In the genomic region with DNA sequence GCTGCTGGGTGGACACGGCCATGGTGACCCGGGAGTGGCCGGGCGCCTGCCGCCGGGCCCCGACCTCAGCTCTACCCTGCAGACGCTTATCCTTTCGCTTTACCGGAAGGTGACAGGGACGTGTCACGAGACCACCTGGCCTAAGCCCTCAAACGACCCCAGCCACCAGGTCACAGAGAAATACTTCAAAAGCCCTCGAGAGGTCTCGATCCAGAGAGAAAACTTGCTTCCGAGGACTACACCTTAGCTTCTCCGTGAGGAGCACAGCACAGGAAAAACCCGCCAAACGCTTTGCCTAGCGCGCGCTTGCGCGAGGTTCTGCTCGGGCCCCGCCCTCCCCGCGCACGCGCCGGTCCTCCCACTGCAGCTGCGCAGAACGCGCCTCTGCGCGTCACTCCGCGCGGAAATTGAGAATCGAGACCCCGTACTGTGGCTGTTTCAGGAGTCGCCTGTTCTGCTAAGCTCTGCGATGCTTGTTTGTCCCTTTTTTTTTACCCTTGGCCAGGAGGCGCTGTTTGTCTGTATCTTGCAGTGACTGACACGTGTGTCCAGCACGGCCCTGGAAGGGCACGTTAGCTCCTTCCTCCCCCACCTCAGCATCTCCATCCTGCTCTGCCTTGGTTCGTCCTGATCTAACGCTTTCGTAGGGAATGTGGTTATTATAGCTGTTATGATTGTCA, we compare ENCODE assay signal across 8 mouse cellular contexts. TPM values are rescaled to one million over a fixed set of nuclear protein-coding genes. Genes with fewer than 3 reads are reported as not detected.
DNase-seq lines count a peak whose midpoint lies in the region; ATAC-seq and TF ChIP-seq lines count a peak whose summit lies in the region.

A gene (minus strand): TSS at position 320 of the 680 bp plus-strand sequence.

- peak; percentile 92 to 94 for DNase-seq in B cell, adult 2 months
- peak; percentile 92 for DNase-seq in brain, adult 2 months (ENCODE audit: low read depth, low spot score)
- peak; percentile 91 for DNase-seq in kidney, postnatal 0 days (ENCODE audit: low spot score)
- DNase-seq in liver, embryonic 11.5 days (ENCODE audit: low spot score), result peak; percentile 89
- DNase-seq in naive thymus-derived CD4-positive, alpha-beta T cell, adult 2 months (ENCODE audit: low read depth), result peak; percentile 92

- no peaks in the 10 kb centered on the region for H3K27me3 ChIP-seq in heart, embryonic 12.5 days (replicated peaks)
- H3K27me3 ChIP-seq in kidney, postnatal 0 days (ENCODE audit: insufficient read depth, low read length), result no peaks in the 10 kb centered on the region
- H3K27me3 ChIP-seq in liver, embryonic 11.5 days (replicated peaks; ENCODE audit: control insufficient read depth, insufficient read depth, low read length), result no peaks in the 10 kb centered on the region
- no peaks in the 10 kb centered on the region for H3K27me3 ChIP-seq in stomach, embryonic 14.5 days (ENCODE audit: control insufficient read depth, insufficient read depth, low read length)

- WGBS in heart, embryonic 12.5 days, result under 1% methylated on average over 50 of the region's 50 CpGs
- under 1% methylated on average over 50 of the region's 50 CpGs for WGBS in kidney, postnatal 0 days
- under 1% methylated on average over 50 of the region's 50 CpGs for WGBS in liver, embryonic 11.5 days
- under 1% methylated on average over 50 of the region's 50 CpGs for WGBS in stomach, embryonic 14.5 days

- H3K9ac ChIP-seq in heart, embryonic 12.5 days, result peak within 1 kb of the TSS; percentile 93
- H3K9ac ChIP-seq in kidney, postnatal 0 days (ENCODE audit: low read depth, low read length), result peak within 1 kb of the TSS; percentile 59
- peak within 1 kb of the TSS; percentile 94 for H3K9ac ChIP-seq in liver, embryonic 11.5 days (ENCODE audit: low read depth, low read length)
- H3K9ac ChIP-seq in stomach, embryonic 14.5 days (replicated peaks; ENCODE audit: low read depth, low read length), result peak within 1 kb of the TSS; percentile 66

- no peaks in the 10 kb centered on the region for H3K9me3 ChIP-seq in heart, embryonic 12.5 days (replicated peaks)
- no peaks in the 10 kb centered on the region for H3K9me3 ChIP-seq in kidney, postnatal 0 days (replicated peaks; ENCODE audit: low read length)
- H3K9me3 ChIP-seq in liver, embryonic 11.5 days (ENCODE audit: control insufficient read depth, low read length), result no peaks in the 10 kb centered on the region
- no peaks in the 10 kb centered on the region for H3K9me3 ChIP-seq in stomach, embryonic 14.5 days (ENCODE audit: control insufficient read depth, low read depth, low read length)

- peaks cover 32% of the 10 kb centered on the region for H3K4me1 ChIP-seq in heart, embryonic 12.5 days (replicated peaks)
- H3K4me1 ChIP-seq in kidney, postnatal 0 days (replicated peaks; ENCODE audit: insufficient read depth, low read length), result peaks cover 6% of the 10 kb centered on the region; the same call in 1 of the 2 replicates
- peaks cover 37% of the 10 kb centered on the region for H3K4me1 ChIP-seq in liver, embryonic 11.5 days (replicated peaks; ENCODE audit: control insufficient read depth, insufficient read depth, low read length)
- H3K4me1 ChIP-seq in stomach, embryonic 14.5 days (ENCODE audit: control insufficient read depth, insufficient read depth, low read length), result peaks cover 11% of the 10 kb centered on the region; the same call in 1 of the 2 replicates

- ATAC-seq in erythroblast, adult 5-6 weeks (replicated peaks; ENCODE audit: low FRiP score, poor library complexity, severe bottlenecking), result peak; percentile 76
- ATAC-seq in heart, embryonic 12.5 days (ENCODE audit: insufficient number of reproducible peaks, low FRiP score), result peak; percentile 88
- ATAC-seq in kidney, postnatal 0 days (replicated peaks; ENCODE audit: low FRiP score, low read depth), result peak; percentile 71
- ATAC-seq in liver, embryonic 11.5 days (replicated peaks; ENCODE audit: low FRiP score), result peak; percentile 72
- peak; percentile 85 for ATAC-seq in stomach, embryonic 14.5 days (ENCODE audit: insufficient number of reproducible peaks, insufficient read depth, low FRiP score, low read depth)

- H3K4me3 ChIP-seq in heart, embryonic 12.5 days, result peak within 1 kb of the TSS; percentile 82
- H3K4me3 ChIP-seq in kidney, postnatal 0 days (replicated peaks; ENCODE audit: low read depth, low read length), result peak within 1 kb of the TSS; percentile 54
- peak within 1 kb of the TSS; percentile 85 for H3K4me3 ChIP-seq in liver, embryonic 11.5 days (ENCODE audit: low read depth, low read length)
- peak within 1 kb of the TSS; percentile 71 for H3K4me3 ChIP-seq in stomach, embryonic 14.5 days (ENCODE audit: low read depth, low read length)

- peak within 1 kb of the TSS; percentile 35; the same call in 1 of the 2 replicates for H3K27ac ChIP-seq in heart, embryonic 12.5 days (ENCODE audit: poor library complexity, severe bottlenecking)
- peak within 1 kb of the TSS; percentile 9; the same call in 1 of the 2 replicates for H3K27ac ChIP-seq in kidney, postnatal 0 days
- H3K27ac ChIP-seq in liver, embryonic 11.5 days (ENCODE audit: low read depth, low read length), result peak within 1 kb of the TSS; percentile 85
- 0 out of 2 replicates have a peak within 1 kb of the TSS, but pooled peaks have one; percentile 7 for H3K27ac ChIP-seq in stomach, embryonic 14.5 days (ENCODE audit: low read length)

- H3K4me2 ChIP-seq in heart, embryonic 12.5 days, result peak within 1 kb of the TSS; percentile 89
- H3K4me2 ChIP-seq in kidney, postnatal 0 days (ENCODE audit: low read length), result peak within 1 kb of the TSS; percentile 89
- peak within 1 kb of the TSS; percentile 75 for H3K4me2 ChIP-seq in liver, embryonic 11.5 days
- H3K4me2 ChIP-seq in stomach, embryonic 14.5 days (replicated peaks; ENCODE audit: low read depth, low read length), result peak within 1 kb of the TSS; percentile 74

- peaks cover 23% of the 10 kb centered on the region for H3K36me3 ChIP-seq in heart, embryonic 12.5 days
- H3K36me3 ChIP-seq in kidney, postnatal 0 days (ENCODE audit: insufficient read depth, low read length), result peaks cover 6% of the 10 kb centered on the region; the same call in 1 of the 2 replicates
- peaks cover 5% of the 10 kb centered on the region; the same call in 1 of the 2 replicates for H3K36me3 ChIP-seq in liver, embryonic 11.5 days (ENCODE audit: control insufficient read depth, insufficient read depth, low read length)
- H3K36me3 ChIP-seq in stomach, embryonic 14.5 days (ENCODE audit: control insufficient read depth, insufficient read depth, low read length), result peaks cover 4% of the 10 kb centered on the region

- peak; percentile 35; the same call in 1 of the 2 replicates for TF ChIP-seq CTCF in kidney, postnatal 0 days (IDR thresholded peaks at IDR 0.05; ENCODE audit: low read depth)

RNA-seq across cellular contexts. Expression of the gene that starts here (rescaled TPM):
- 24.5 and 44.0 TPM in 2 replicates for total RNA-seq in erythroblast, adult 5-6 weeks (2015; ENCODE audit: low replicate concordance)
- 30.8 and 38.7 TPM in 2 replicates for total RNA-seq in erythroblast, adult 5-6 weeks (2017; ENCODE audit: low replicate concordance)
- 49.3 and 51.1 TPM in 2 replicates for polyA plus RNA-seq in heart, embryonic 12.5 days (2016; fragmentation: Nextera tagmentation; extraction: Ambion mirVana)
- polyA plus RNA-seq in kidney, postnatal 0 days (2015; fragmentation: Nextera tagmentation; extraction: Ambion mirVana), result 39.8 and 40.6 TPM in 2 replicates
- polyA plus RNA-seq in liver, embryonic 11.5 days (2014; fragmentation: Nextera tagmentation; extraction: Ambion mirVana), result 129 and 131 TPM in 2 replicates
- 68.9 and 73.2 TPM in 2 replicates for polyA plus RNA-seq in stomach, embryonic 14.5 days (2014; fragmentation: Nextera tagmentation; extraction: Ambion mirVana)

Comparison
In these comparisons a context has a peak if more than half of its experiments do, and no peak if none do; other contexts are left out.
1. Peak in every context shown above with its lines: DNase-seq, ATAC-seq, H3K4me3 ChIP-seq and H3K27ac ChIP-seq.
2. H3K27ac ChIP-seq: peak in every context shown above with its lines; median percentile 85 in liver, embryonic 11.5 days; 35 in heart, embryonic 12.5 days; 9 in kidney, postnatal 0 days; 7 in stomach, embryonic 14.5 days.